Mouse (Mus musculus): ENCODE results near the gene Tarbp2.

The Tarbp2 gene

DNA sequence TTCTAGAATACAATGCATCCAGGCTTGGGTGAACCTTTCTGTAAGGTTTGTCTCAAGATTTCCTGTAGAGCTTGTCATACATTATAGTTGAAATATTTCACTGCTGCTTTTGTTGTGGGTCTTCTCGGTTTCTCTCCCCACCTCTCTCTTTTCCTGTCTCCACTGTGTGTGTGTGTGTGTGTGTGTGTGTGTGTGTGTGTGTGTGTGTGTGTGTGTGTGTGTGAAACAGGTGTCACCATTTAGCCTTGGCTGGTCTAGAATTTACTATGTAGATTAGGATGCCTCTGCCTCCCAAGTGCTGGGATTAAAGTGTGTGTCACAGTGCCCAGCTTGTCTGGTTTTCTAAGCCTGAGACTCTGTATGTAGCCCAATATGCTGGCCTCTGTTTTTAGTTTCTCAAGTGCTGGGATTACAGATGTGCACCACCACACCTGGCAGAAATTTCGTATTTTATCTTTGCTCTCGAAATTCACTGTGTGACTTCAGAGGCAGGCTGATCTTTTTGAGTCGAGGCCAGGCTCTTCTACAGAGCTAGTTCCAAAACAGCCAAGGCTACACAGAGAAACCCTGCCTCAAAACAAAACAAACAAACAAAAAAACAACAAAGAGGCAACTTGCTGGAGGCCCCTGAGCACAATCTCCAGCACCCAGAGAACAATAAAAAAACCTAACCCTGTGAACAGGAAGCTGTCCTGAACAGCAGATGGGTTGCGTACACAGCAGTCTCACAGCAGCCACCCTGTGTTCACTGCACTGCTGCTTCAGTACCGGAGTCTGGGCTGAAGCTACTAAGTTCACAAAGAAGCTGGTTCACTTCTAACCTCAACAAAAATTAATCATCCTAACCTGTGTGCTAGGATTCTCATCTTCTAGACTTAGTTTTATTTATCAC is 8.4 kb downstream of the Tarbp2 start:
- DNase-seq = no peak

DNA sequence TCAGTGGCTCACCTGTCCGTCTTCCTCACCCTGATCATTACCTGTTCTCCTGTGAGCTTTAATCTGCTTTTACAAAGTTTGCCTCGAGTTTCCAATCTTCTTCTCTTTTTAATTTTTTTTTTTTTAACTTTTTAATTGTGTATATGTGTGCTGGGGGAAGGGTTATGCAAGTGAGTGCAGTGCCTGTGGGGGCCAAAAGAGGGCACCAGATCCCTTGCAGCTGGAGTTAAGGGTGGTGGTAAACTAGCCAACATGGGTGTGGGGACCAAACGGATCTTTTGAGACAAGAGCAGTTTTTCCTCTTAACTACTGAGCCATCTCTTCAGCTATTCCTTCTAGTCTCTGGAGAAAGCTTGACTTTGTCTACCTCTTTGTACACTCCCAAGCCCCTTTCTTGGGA is 9.9 kb downstream of the Tarbp2 start:
- peak; percentile 59 to 63 for DNase-seq

DNA sequence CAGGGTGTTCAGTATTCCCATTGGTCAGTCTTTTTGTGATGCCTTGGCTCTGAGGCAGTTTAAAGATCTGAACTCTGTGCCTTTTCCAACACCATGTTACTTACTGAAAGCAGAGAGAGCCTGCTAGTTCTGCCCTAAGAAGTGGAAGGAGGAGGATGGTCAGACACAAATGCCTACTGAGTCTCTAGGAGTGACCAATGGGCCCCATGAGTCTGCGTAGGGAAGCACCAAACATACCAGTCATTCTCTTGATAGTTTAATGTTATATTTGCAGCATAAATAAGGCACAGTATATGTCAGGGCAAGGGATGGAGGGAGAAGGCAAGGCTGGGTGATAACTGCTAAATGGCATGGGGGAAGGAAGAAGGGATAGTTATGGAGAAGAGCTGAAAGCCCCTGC is 10.4 kb downstream of the Tarbp2 start:
- no peak for DNase-seq

DNA sequence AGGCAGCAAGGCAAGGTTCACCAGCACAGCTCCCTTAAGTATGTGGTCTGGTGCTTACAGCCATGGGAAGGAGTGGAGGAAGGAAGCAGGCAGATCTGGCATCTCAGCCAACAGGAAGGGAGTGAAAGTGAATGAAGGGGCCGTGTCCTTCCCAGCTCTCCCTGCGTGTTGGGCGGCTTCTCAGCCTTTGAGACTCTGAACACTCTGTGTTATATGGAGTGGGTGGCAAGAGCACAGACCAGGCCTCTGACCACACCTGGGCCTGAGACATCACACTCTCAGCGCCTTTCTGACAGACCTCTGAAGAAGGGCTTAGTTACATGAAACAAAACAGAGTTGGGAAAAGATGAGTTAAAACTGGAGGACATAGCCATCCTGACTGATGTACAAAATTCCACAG is 12.6 kb downstream of the Tarbp2 start:
- DNase-seq = no peak

DNA sequence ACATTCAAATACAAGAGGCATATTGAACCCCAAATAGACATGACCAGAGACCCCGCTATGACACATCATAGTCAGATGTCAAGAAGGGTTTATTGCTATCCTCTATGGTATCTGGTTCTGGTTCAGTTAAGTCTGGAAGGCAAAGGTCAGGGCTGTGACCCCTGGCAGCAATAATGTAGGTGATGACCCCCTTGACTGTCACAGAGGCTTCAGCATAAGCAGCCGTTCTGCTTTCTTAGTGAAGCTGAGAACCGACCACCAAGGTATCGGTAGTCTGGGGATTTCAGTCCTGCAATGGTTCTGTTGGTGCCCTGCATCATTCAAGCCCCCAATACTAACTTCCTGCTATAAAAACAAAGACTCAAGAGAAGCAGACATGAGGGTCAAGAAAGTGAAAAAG is 13.6 kb downstream of the Tarbp2 start:
- DNase-seq = no peak

DNA sequence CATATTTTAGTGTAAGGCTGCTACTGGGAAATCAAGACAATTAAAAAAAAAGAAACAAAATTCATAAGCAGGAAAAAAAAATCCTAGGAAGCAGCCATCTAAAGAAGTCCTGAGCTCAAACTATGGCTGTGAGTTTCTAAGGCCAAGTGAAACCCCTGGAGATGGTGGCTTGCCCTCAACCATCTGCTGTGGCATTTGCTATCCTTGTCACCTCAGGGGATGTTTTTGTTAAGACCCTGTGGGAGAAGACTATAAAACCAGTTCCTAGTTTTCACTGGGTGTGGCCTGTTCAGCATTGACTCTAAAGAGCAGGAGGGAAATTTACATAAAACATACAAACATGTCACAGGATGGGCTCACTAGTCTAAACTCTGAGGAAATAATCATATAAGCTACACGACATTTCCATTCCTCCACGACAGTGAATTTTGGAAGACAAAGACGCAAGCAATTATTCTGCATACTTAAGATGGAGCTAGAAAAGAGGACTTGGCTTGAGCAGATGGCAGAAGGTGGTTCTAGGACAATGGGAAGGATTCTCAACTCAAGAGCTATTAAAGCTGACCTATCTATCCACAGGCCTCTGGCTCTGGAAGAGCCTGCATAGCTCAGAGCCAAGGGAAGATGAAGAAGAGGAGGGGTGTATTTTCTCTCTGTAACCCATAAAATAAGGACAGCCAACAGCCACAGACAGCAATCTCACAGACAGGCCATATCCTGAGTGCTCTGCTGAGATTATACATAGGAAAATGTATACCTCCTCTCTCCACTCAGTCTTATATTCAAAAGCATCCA is 14.3 kb downstream of the Tarbp2 start:
- peak; percentile 66 to 68 for DNase-seq

DNA sequence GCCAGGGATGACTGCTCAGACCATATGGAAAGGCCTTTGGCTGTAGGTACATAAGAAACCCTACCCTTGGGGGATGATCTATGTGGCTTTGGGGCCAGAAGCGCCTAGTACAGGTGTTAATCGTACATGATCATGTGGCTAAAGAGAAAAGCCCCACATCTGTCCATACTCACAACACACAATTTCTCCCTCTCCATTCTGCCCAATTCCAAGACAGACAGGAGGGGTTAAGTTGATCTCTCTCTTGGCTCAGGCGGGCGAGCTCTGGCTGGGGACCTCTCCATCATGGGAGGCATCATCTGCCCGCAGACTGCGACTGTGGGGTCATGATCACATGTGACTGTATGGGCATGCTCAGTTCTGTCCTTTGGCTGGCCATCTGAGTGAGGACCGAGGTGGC is 15.9 kb downstream of the Tarbp2 start:
- peak in 1 of 2 experiments; percentile 17 for DNase-seq

DNA sequence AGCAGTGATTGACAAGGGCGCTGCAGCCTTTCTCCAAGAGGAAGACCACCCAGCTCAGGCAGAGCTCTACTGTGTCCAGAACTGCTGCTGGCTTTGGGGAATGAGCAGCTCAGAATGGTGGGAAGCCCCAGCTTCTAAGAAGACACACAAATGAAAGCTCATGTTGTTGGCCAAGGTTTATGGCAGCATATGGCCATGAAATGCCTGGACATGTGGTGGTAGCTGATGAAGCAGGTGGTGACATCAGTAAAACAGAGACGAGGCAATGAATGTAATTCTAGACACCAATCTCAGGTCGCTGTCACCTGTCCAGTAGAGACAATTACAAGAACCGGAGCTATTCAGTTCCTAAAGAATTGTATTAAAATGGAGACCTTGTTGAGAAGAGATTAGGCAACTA is 26.8 kb downstream of the Tarbp2 start:
- peak; percentile 84 to 86 for DNase-seq

DNA sequence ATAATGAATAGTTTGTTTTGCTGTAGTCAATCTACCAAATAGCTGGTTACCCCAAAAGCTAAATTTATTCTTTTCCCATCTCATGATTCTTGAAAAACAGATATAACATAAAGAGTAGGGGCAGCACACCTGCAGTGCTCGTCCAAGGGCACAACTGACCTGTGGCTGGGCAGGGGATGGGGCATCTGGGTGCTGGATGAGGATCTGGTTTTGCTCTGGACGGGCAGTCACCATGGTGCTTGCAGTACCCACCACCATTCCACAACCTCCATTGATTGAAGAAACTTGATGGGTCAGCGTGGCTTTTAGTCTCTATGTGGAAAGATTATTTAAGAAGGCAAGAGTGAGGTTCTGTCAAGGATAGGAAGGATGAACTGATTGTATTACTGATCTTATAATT is 28.3 kb downstream of the Tarbp2 start:
- DNase-seq = peak; percentile 45 to 60

DNA sequence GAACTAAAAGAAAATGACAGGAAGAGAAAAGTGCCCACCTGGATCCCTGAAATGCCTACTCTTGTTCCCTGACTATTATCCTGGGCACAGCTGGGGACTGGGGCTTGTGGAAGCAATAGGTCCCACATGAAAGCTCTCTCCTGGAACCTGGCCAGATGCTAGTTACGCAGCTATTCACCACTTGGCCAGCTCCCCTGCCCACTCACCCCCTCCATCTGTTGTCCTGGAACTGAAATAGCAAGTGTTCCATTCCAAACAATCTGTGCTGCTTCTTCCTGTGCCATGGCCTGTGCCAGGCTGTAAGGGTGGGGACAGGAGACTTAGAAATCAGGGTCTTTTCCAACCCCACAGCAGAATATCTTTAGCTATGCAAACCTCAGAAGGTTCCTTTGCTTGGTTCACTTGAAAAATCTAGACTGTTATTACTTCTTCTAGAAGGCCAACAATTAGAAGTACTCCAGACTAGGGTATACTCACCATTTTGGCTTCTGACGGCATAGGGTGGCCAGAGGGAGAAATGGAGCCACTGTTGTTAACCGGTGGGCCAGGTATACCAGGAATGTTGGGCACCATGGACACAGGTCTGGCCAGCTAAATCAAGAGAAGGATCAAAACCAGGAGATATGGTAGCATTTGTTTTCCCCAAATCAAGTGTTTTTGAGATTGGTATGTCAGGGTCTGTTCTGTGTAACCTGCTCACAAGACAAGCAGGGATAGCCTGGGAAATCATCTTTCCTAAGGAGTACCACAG is 28.9 kb downstream of the Tarbp2 start:
- peak; percentile 99 to 100 for DNase-seq

DNA sequence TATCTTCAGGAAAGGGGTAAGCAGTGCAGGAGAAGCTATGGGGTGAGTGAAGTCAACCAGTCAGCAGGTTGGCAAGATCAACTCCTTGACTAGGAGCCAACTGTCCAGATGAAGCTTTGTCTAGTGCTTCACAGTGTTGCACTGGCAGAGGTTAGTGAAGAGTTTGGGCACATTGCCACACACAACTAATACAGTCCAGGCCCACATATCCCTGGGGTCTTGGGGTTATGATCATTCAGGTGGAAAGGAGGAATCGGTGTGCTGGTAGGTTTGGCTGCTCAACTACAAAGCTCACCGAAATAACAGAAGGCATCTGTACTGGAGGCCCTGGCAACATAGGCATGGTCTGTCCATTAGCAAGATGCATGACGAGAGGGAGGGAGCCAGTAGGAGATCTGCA is 29.5 kb downstream of the Tarbp2 start:
- peak; percentile 98 for DNase-seq

DNA sequence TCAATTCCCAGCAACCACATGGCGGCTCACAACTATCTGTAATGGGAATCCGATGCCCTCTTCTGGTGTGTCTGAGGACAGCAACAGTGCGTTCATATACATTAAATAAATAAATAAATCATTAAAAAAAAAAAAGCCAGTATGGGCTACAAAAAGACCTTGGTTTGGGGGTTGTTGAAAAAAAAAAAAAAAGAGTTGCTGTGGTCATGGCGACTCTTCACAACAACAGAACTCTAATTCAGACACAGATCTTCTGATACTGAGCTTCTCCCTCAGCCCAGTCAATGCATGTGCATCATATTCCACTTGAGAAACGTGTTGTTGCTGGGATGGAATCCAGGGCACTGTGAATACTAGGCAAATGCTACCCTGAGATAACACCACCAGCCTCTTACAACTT is 34.6 kb downstream of the Tarbp2 start:
- no peak for DNase-seq

DNA sequence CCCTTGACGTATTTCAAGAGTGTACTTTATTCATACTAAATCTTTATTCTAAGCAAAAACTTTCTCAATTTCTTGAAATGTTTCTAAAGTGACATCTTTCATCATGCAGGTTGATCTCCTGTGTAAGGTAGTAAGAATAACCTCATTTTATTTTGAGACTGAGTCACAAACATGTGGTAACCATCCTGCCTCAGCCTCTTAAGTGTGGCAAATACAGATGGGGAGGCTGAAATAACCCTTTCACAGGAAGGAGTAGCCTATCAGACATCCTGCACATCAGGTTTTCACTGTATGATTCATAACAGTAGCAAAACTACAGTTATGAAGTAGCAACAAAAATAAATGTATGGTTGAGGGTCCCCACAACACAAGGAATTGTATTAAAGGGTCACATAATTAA is 37.6 kb downstream of the Tarbp2 start:
- no peak for DNase-seq

DNA sequence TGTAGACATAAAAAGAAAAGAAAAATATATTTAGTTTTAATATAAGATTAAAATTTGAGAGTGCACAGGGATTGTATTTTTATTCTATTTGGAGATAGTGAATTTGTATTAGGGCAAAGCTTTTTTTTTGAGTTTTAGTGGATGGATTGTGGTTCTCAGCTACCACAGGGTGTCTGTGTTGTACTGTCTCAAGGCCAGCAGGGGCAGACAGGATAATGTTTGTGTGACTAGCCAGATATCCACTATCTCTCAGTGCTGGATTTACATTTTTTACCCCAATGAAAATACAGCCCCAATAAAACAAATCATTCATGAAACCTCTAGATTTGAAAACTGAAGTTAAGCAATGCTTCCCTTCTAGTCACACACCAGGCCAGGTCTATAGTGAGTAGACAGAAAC is 39.6 kb downstream of the Tarbp2 start:
- DNase-seq = peak; percentile 38 to 55

DNA sequence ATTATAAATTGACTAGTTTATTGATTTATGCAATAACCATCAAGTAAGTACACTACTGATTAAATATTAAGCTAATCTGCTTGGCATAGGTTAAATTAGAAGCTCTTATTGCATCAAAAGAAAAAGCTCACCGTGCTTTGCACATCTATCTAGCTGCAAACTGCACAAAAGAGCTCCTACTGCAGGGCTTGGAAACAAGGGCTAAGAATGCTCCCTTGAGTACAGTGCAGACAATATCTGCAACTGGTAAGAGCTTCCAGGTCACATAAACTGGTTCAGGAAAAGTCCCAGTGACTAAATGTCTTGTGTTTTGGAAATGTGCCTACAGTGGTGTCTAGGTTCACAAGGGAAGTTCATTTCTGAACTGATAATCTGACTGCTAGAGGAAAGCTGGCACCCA is 44.5 kb downstream of the Tarbp2 start:
- no peak for DNase-seq

DNA sequence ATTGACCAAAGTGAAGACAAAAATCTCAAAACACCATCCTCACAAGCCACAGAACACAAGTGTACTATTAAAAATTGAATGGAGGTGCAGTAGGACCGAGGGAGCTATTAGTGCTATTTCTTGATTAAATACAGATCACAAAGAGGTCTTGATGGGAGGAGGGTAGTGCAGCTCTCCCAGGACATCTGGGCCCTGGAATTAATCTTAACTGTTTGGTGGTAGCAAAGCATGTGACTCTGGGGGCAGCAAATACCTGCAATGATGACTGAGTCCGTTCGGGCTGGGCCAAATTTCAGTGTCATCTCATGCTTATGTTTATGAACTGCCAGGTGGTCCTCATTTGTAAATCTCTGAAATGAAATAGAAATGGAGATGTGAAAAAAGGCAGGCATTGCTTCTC is 45.1 kb downstream of the Tarbp2 start:
- DNase-seq = no peak

DNA sequence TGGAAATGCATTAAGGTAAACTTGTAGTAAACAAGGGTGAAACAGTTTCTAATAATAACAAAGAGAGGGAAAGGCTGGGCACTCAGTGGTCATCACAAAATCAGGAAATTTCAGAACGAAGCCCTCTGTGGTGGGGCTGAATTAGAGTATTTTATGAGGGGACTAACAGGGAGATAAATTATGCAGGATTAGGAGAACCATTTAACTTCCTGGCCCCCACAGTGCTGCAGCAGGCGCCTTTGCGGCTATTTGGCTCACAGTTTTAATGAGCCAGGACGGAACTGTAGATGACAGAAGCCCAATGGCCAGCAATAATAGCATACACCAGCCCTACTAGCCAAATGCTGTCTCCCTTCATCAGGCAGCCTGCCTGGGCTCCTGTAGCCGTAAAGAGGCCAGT is 45.7 kb downstream of the Tarbp2 start:
- DNase-seq = peak; percentile 48 to 53

DNA sequence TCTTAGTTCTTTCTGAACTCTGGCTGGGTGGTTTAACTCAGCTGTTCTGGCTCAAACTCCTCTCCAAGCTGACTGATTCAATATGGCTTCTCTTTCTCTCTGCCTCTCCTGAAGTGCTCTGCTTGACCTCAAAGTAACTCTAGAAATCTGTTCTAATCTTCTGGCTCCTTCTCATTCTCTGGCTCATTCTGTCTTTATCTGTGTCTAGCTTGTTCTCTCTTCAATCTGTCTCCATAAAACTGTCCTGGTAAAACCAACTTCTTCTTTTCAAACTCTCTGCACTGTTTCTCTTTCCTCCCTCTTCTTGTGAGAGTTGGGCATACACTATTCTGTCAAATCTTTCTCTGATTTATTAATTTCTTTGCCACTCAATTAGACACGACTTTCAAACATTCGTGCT is 49.9 kb downstream of the Tarbp2 start:
- DNase-seq = no peak

DNA sequence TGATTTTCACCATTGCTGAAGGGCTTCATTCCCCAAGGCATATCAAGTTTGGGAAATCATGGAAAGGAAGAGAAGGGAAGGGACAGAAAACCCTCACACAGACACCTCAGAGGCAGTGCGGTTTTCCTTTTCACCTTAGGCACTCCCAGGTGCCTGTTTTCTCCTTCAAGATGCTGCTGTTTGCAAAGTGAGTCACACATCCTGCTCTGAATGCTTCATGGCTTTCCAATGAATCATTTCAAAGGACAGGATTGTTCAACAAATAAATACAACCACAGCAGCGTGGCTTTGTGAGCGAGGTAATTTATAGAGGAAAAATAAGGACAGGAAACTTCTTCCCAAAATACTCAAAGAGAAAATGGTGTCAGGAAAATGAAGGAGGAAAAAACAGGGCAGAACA is 54.1 kb downstream of the Tarbp2 start:
- DNase-seq = no peak
